Mouse (Mus musculus) heart, postnatal 0 days (tissue): ENCODE measurements around the gene AC109138.7.
A peak's percentile ranks its signal among the peaks of the same experiment; 100 is the strongest.

Source experiments
- CTCF ChIP-seq: IDR thresholded peaks from 2 replicates; pipeline ENCODE4 v1.5.1; 2016; ENCODE audit warnings: antibody characterized with exemption, control low read depth, low read depth
- EP300 ChIP-seq: IDR thresholded peaks from 2 replicates; pipeline ENCODE4 v1.6.1; 2016; ENCODE audit warnings: antibody characterized with exemption, low read depth

- TF ChIP-seq EP300 (no peak), CTCF (peak; percentile 27)
Measured at GRCm38 (mm10) chr19:4242416-4242815, 28.3 kb downstream of the AC109138.7 start.
